Mouse (Mus musculus) urinary bladder, postnatal 10 days (tissue): ENCODE data around the gene Abhd6.

Source experiments
- DNase-seq: peaks from one replicate; pipeline ENCODE4 v3.0.0; 2022; ENCODE audit warnings: low spot score

Abhd6 gene

DNA sequence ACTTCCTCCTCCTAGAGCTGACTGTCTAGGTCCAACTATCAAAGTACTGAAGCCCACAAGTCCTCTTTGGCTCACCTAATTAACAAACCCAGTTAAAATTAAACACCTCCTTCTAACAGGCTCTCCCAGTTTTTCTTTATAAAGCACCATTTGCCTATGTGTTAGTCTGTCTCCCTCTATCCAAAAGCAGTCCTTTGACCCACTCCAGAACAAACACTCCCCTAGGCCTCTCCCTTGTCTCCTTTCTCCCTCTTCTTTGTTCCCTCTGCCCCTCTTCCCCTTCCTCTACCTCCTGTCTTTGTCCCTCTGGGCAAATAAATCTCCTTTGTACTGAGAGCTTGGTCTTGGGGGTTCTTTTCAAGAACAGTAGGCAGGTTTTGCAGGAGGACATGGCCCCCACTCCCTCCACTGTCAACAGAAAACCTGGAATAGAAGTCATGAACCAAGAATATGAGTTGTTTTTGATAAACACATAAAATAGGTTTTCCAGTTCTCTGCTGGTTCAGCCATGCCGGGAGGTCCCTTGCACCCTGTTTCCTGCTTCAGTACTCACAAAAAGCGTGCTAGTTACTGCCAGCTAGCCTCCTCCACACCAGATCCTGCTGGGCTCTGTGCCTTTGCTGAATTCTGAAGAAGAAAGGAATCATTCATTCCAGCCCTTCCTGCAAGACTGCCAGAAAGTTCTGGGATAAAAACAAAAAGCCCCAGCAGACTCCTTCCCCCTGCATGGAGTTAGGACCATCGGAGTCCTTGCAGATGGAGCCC lies 60.0 kb downstream of the Abhd6 start:
- DNase-seq, result no peak

GRCm38 (mm10) chr14:8063835-8064785 lies 61.4 kb downstream of the Abhd6 start:
- no peak for DNase-seq

- peak; percentile 85 for DNase-seq
These were observed 77.5 kb downstream of the Abhd6 start, which contains the start of gene Rpp14 for GRCm38 (mm10) chr14:8080165-8080679. Gene Rpp14, plus strand, starts transcription at chr14:8080367.

DNA sequence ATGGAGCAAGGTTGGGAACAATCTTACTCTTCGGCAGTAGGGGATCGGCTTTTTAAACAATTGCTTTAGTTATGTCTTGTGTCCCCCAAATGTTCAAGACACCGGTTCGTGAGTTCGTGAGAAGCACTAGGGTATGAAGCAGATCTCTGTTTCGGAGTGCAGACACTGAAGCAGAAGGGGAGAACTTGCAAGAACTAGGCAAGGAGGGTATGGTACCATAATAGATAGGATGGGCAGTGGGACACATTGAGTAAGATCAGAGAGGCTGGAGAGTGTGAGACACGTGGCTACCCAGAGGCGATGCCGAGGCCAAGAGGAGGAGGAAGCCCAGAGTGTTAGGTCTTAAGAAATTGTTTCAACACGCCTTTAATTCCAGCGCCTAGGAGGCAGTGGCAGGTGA lies 78.0 kb downstream of the Abhd6 start:
- DNase-seq, result no peak

DNA sequence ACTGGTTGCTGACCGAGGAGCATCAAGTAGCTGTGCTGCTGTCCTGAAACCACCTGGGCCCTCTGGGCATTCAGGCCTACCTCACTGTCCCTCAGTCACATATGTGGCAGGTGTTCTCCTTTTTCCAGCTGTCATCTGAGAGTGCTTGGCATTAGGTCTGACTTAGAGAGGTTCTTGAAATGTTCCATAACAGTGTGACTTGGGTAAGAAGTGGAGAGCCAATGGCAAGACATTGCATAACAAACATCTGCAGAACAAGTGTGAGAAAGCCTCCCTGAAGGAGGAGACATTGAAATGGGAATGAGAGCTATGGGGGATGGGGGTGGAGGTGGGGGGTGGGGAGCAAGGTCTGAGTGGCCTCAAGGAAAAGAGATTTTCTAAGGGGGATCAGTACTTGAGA lies 80.2 kb downstream of the Abhd6 start:
- no peak for DNase-seq

- no peak for DNase-seq
These were observed 86.3 kb downstream of the Abhd6 start for GRCm38 (mm10) chr14:8089016-8089415.

GRCm38 (mm10) chr14:8092573-8092972 lies 89.9 kb downstream of the Abhd6 start:
- DNase-seq, result no peak

DNA sequence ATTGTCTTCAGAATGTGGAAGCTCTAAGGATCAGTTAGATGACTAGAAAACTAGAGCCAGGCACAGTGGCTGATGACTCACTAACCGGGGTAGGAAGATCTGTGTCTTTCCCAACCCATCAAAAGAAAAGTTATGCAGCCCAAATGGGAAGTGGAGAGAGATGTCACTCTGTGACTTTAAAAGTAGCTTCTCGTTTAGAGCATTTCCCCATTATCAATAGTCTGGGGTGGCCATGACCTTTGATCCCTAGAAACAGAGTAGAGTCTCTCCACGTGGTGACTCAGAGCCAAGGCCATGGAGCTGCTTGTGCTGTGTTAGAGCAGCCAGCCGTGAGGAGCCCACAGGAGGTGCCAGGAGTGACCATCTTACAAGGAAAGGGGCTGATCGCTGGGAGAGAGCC lies 90.7 kb downstream of the Abhd6 start:
- no peak for DNase-seq

GRCm38 (mm10) chr14:8094931-8095561 lies 92.3 kb downstream of the Abhd6 start:
- DNase-seq, result no peak

- no peak for DNase-seq
These were observed 92.9 kb downstream of the Abhd6 start for GRCm38 (mm10) chr14:8095562-8095950.

DNA sequence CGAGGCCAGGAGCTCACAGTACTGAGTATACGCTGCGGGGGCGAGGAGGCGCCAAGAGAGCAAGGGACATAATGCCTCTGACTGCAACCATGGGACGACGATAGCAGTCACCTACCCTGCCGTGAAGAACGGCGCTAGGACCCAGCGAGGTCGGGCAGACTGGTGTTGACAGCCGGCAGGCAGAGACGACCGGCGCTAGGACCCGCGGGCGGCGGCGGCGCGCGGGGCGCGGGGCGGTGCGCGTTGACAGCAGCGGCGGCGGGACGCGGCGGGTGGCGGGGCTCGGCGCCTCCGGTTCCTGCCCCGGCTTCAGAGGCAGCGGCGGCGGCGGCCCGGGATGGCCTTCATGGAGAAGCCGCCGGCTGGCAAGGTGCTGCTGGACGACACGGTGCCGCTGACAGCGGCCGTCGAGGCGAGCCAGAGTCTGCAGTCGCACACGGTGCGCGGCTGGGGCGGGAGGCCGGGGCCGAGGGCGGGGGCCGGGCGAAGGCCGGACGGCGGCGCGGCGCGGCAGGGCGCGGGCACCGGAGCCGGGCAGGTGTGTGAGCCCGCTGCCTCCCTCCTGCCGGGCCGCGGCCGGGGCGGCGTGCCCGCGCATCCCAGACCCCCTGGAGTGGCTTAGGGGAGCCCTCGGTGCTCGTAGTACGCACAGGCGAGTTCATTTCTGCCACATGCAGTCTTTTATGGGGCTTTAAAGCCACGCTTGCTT lies 95.4 kb downstream of the Abhd6 start, which contains the start of gene Pxk:
Gene Pxk, plus strand, starts transcription at position 234 of the 709 bp plus-strand sequence.
- DNase-seq, result peak; percentile 67

DNA sequence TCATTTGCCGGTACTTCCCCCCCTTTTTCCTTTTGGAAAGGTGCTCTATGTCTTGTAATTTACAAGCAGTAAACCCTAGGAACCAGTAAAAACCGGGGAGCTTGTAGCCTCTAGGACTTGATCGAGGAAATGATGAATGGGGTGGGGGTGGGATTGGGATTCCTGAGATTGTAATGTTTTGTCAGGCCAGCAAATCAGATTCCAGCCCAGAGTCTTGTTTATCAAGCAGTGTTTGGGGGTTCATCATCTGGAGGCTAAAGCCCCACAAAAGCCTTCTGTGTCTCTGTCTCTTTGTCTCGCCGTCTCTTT lies 95.9 kb downstream of the Abhd6 start:
- DNase-seq, result no peak

DNA sequence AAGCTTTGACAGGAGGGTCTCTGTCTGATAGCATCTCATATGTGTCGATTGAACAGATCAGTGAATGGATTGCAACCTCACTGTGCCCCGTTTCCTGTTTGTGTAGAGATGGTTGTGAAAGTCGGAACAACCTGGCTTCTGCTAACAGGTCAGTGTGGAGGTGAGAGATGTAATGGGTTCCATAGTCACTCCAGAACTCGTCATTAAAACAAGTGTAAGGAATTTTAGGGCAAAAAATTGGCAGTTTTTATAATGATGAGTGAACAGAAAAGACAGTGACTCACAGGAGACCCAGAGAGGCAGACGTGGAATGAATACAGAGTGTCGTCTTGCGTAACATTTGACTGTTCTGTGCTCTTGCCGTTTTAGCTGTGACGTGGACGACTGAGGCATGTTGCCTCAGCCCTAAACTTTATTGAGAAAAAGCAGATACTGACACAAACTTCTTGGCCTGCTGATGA lies 96.9 kb downstream of the Abhd6 start:
- DNase-seq, result no peak

GRCm38 (mm10) chr14:8101886-8102285 lies 99.2 kb downstream of the Abhd6 start:
- DNase-seq, result no peak

- DNase-seq, result no peak
These were observed 100.0 kb downstream of the Abhd6 start for GRCm38 (mm10) chr14:8102676-8103075.
